Mouse (Mus musculus): ENCODE data around the gene Tmem131l.

The Tmem131l gene

GRCm38 (mm10) chr3:84015484-84016016 lies 24.4 kb downstream of the Tmem131l start:
- in situ Hi-C loops (cut with MboI, MseI), result no loop called here

- in situ Hi-C loops (cut with MboI, MseI), result no loop called here
Observed at GRCm38 (mm10) chr3:84010995-84011663, 28.8 kb downstream of the Tmem131l start.

- in situ Hi-C loops (cut with MboI, MseI), result no loop called here
Observed at GRCm38 (mm10) chr3:84005989-84006388, 34.0 kb downstream of the Tmem131l start.

GRCm38 (mm10) chr3:84004330-84005090 lies 35.5 kb downstream of the Tmem131l start:
- in situ Hi-C loops (cut with MboI, MseI), result no loop called here

GRCm38 (mm10) chr3:84002433-84003090 lies 37.4 kb downstream of the Tmem131l start:
- in situ Hi-C loops (cut with MboI, MseI), result no loop called here

GRCm38 (mm10) chr3:83997563-83997962 lies 42.4 kb downstream of the Tmem131l start:
- in situ Hi-C loops (cut with MboI, MseI), result no loop called here

GRCm38 (mm10) chr3:83997036-83997435 lies 42.9 kb downstream of the Tmem131l start:
- in situ Hi-C loops (cut with MboI, MseI), result no loop called here

GRCm38 (mm10) chr3:83996086-83996485 lies 43.9 kb downstream of the Tmem131l start:
- in situ Hi-C loops (cut with MboI, MseI), result no loop called here

GRCm38 (mm10) chr3:83995254-83995830 lies 44.6 kb downstream of the Tmem131l start:
- in situ Hi-C loops (cut with MboI, MseI), result no loop called here

- in situ Hi-C loops (cut with MboI, MseI), result no loop called here
Observed at GRCm38 (mm10) chr3:83994217-83994839, 45.6 kb downstream of the Tmem131l start.

- in situ Hi-C loops (cut with MboI, MseI), result no loop called here
Observed at GRCm38 (mm10) chr3:83993089-83993516, 46.9 kb downstream of the Tmem131l start.

- in situ Hi-C loops (cut with MboI, MseI), result no loop called here
Observed at GRCm38 (mm10) chr3:83991691-83992524, 48.1 kb downstream of the Tmem131l start.

- in situ Hi-C loops (cut with MboI, MseI), result no loop called here
Observed at GRCm38 (mm10) chr3:83988214-83988613, 51.8 kb downstream of the Tmem131l start.

- in situ Hi-C loops (cut with MboI, MseI), result no loop called here
Observed at GRCm38 (mm10) chr3:83987533-83988112, 52.4 kb downstream of the Tmem131l start.

- in situ Hi-C loops (cut with MboI, MseI), result no loop called here
Observed at GRCm38 (mm10) chr3:83986740-83987139, 53.2 kb downstream of the Tmem131l start.

- in situ Hi-C loops (cut with MboI, MseI), result no loop called here
Observed at GRCm38 (mm10) chr3:83985426-83985825, 54.5 kb downstream of the Tmem131l start.

- in situ Hi-C loops (cut with MboI, MseI), result no loop called here
Observed at GRCm38 (mm10) chr3:83984379-83984778, 55.6 kb downstream of the Tmem131l start.

- in situ Hi-C loops (cut with MboI, MseI), result no loop called here
Observed at GRCm38 (mm10) chr3:83982821-83983220, 57.2 kb downstream of the Tmem131l start.

- in situ Hi-C loops (cut with MboI, MseI), result no loop called here
Observed at GRCm38 (mm10) chr3:83980231-83980872, 59.6 kb downstream of the Tmem131l start.

Data from T-helper 1 cell (primary cell).